Mouse (Mus musculus) bone marrow macrophage, adult 2 months (primary cell): ENCODE results near the gene Cmc2.

Source experiments
- CTCF ChIP-seq: IDR thresholded peaks from 2 replicates; pipeline ENCODE4 v1.5.1; 2012; ENCODE audit warnings: low read depth, mild to moderate bottlenecking, low read length, moderate library complexity
- POLR2A ChIP-seq: IDR thresholded peaks from 2 replicates; pipeline ENCODE4 v1.6.1; 2012; ENCODE audit warnings: mild to moderate bottlenecking, low read depth, low read length, borderline replicate concordance

DNA sequence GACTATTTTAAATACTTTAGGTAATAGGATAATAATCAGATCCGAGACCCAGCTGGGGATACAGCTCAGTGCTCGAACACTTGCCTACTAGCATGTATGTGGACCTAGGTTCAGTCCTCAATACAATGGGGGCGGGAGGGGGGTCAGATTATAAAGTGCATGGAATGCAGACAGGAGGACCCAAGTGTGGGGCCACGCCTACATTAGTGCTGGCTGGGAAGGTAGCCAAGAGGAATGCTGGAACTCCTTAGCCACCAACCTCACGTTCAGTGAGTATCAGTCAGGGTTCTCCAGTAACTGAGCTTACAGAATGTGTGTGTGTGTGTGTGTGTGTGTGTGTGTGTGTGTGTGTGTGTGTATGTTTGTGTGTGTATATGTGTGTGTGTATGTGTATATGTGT lies 30.1 kb upstream of the Cmc2 start:
- no peak for TF ChIP-seq POLR2A
- TF ChIP-seq CTCF = no peak
